In the genomic region with DNA sequence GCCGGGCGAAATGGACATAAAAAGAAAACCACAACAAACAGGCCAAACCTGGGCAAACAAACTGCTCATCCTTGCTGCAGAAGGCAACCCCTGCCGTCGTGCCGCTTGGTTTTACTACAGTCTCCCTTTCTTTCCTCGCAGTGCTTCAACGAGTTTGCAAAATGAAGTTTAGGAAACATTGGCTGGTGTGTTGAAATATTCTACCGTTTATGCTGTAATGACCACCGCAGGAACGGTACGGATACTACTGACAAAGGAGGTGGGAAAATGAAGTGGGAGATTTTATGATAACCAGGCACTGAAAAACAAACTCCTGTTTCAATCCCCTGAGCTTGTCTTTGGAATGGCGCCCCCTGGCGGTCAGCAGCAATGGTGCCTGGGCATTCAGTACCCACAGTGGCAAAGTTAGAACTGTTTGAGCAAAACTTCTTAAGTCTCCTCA, we compare ENCODE assay signal across 8 mouse cellular contexts. TPM values are rescaled to one million over a fixed set of nuclear protein-coding genes. Genes with fewer than 3 reads are reported as not detected.
DNase-seq lines count a peak whose midpoint lies in the region; ATAC-seq and TF ChIP-seq lines count a peak whose summit lies in the region.

A gene (minus strand): TSS at position 170 of the 442 bp plus-strand sequence.

- peak within 1 kb of the TSS; percentile 83 for H3K4me2 ChIP-seq in embryonic facial prominence, embryonic 11.5 days (ENCODE audit: low read depth, low read length)
- peak within 1 kb of the TSS; percentile 95 for H3K4me2 ChIP-seq in limb, embryonic 15.5 days
- peak within 1 kb of the TSS; percentile 53 for H3K4me2 ChIP-seq in midbrain, postnatal 0 days (ENCODE audit: low read depth, low read length, poor library complexity, severe bottlenecking)

- TF ChIP-seq EP300 in heart, adult 2 months (IDR thresholded peaks at IDR 0.05; ENCODE audit: insufficient read depth, low read depth, low read length), result no peak

- H3K79me2 ChIP-seq in heart, adult 2 months (replicated peaks; ENCODE audit: control insufficient read depth, insufficient read depth, low read length), result no peaks in the 10 kb centered on the region

- H3K4me3 ChIP-seq in embryonic facial prominence, embryonic 11.5 days (ENCODE audit: low read depth, low read length), result peak within 1 kb of the TSS; percentile 54
- H3K4me3 ChIP-seq in heart, adult 2 months, result peak within 1 kb of the TSS; percentile 64
- peak within 1 kb of the TSS; percentile 75 for H3K4me3 ChIP-seq in kidney, adult 2 months (ENCODE audit: insufficient read depth, low read depth, low read length)
- H3K4me3 ChIP-seq in limb, embryonic 15.5 days, result peak within 1 kb of the TSS; percentile 60
- peak within 1 kb of the TSS; percentile 33 for H3K4me3 ChIP-seq in midbrain, postnatal 0 days (ENCODE audit: low read depth, low read length)

- TF ChIP-seq CTCF in heart, adult 2 months (IDR thresholded peaks at IDR 0.05), result peak; percentile 100
- TF ChIP-seq CTCF in kidney, adult 2 months (conservative IDR thresholded peaks at IDR 0.05; ENCODE audit: insufficient read depth, insufficient read length, low read depth, low read length), result peak; percentile 91
- peak; percentile 94 for TF ChIP-seq CTCF in midbrain, postnatal 0 days (IDR thresholded peaks at IDR 0.05)

- peak within 1 kb of the TSS; percentile 53 for H3K9ac ChIP-seq in embryonic facial prominence, embryonic 11.5 days (replicated peaks; ENCODE audit: low read length)
- peak within 1 kb of the TSS; percentile 82 for H3K9ac ChIP-seq in heart, adult 2 months (ENCODE audit: low read depth, low read length)
- peak within 1 kb of the TSS; percentile 42 for H3K9ac ChIP-seq in limb, embryonic 15.5 days
- 0 out of 2 replicates have a peak within 1 kb of the TSS, but pooled peaks have one; percentile 13 for H3K9ac ChIP-seq in midbrain, postnatal 0 days (replicated peaks; ENCODE audit: low read length, poor library complexity, severe bottlenecking)

- H3K27ac ChIP-seq in embryonic facial prominence, embryonic 11.5 days (replicated peaks; ENCODE audit: low read depth, low read length), result no peak within 1 kb of the TSS
- peak within 1 kb of the TSS; percentile 93 for H3K27ac ChIP-seq in heart, adult 2 months
- peak within 1 kb of the TSS; percentile 40 for H3K27ac ChIP-seq in kidney, adult 2 months (ENCODE audit: insufficient read depth, low read depth, low read length)
- no peak within 1 kb of the TSS for H3K27ac ChIP-seq in limb, embryonic 15.5 days
- no peak within 1 kb of the TSS for H3K27ac ChIP-seq in midbrain, postnatal 0 days (ENCODE audit: low read depth, low read length)

- WGBS in embryonic facial prominence, embryonic 11.5 days, result 2% methylated on average over 13 of the region's 13 CpGs
- 2% methylated on average over 13 of the region's 13 CpGs for WGBS in heart, adult 2 months
- under 1% methylated on average over 13 of the region's 13 CpGs for WGBS in kidney, adult 2 months
- WGBS in limb, embryonic 15.5 days, result 2% methylated on average over 13 of the region's 13 CpGs
- WGBS in midbrain, postnatal 0 days, result 3% methylated on average over 13 of the region's 13 CpGs

- H3K9me3 ChIP-seq in embryonic facial prominence, embryonic 11.5 days (replicated peaks; ENCODE audit: control insufficient read depth, low read length), result no peaks in the 10 kb centered on the region
- H3K9me3 ChIP-seq in limb, embryonic 15.5 days, result no peaks in the 10 kb centered on the region
- H3K9me3 ChIP-seq in midbrain, postnatal 0 days (ENCODE audit: low read length), result no peaks in the 10 kb centered on the region

- no peaks in the 10 kb centered on the region for H3K4me1 ChIP-seq in embryonic facial prominence, embryonic 11.5 days (ENCODE audit: control insufficient read depth, insufficient read depth, low read length)
- H3K4me1 ChIP-seq in heart, adult 2 months (ENCODE audit: control insufficient read depth, insufficient read depth, low read length), result no peaks in the 10 kb centered on the region; the same call in 1 of the 2 replicates
- no peaks in the 10 kb centered on the region for H3K4me1 ChIP-seq in kidney, adult 2 months (ENCODE audit: control insufficient read depth, insufficient read depth, low read length)
- peaks cover 6% of the 10 kb centered on the region; the same call in 1 of the 2 replicates for H3K4me1 ChIP-seq in limb, embryonic 15.5 days
- H3K4me1 ChIP-seq in midbrain, postnatal 0 days (ENCODE audit: insufficient read depth, low read length), result no peaks in the 10 kb centered on the region

- 0 out of 2 replicates have a peak, but pooled peaks have one; percentile 20 for TF ChIP-seq POLR2A in heart, adult 2 months (IDR thresholded peaks at IDR 0.05; ENCODE audit: insufficient read depth, low read depth, low read length)
- no peak for TF ChIP-seq POLR2A in kidney, adult 2 months (IDR thresholded peaks at IDR 0.05; ENCODE audit: low read depth, low read length)

- peak; percentile 37 for DNase-seq in 3134 (ENCODE audit: extremely low read depth, insufficient read length, low spot score)
- DNase-seq in adrenal gland, postnatal 25 days, result peak; percentile 91
- DNase-seq in embryonic facial prominence, embryonic 11.5 days (ENCODE audit: low spot score), result peak; percentile 84
- DNase-seq in heart, adult 2 months, result peak; percentile 85 to 89
- DNase-seq in kidney, adult 2 months, result peak; percentile 86
- peak; percentile 76 for DNase-seq in midbrain, postnatal 0 days (ENCODE audit: low spot score)
- peak; percentile 75 to 87 for DNase-seq in spleen, postnatal 14 days (ENCODE audit: low spot score in 2 of 2)

- no peaks in the 10 kb centered on the region; the same call in 1 of the 2 replicates for H3K27me3 ChIP-seq in embryonic facial prominence, embryonic 11.5 days (ENCODE audit: control insufficient read depth, insufficient read depth, low read length)
- no peaks in the 10 kb centered on the region for H3K27me3 ChIP-seq in heart, adult 2 months (ENCODE audit: control insufficient read depth, insufficient read depth, low read length)
- H3K27me3 ChIP-seq in kidney, adult 2 months (replicated peaks; ENCODE audit: control insufficient read depth, insufficient read depth, low read length), result no peaks in the 10 kb centered on the region
- peaks cover 6% of the 10 kb centered on the region; the same call in 1 of the 2 replicates for H3K27me3 ChIP-seq in limb, embryonic 15.5 days
- peaks cover 10% of the 10 kb centered on the region; the same call in 1 of the 2 replicates for H3K27me3 ChIP-seq in midbrain, postnatal 0 days (ENCODE audit: insufficient read depth, low read length)

- no peaks in the 10 kb centered on the region for H3K36me3 ChIP-seq in embryonic facial prominence, embryonic 11.5 days (replicated peaks; ENCODE audit: control insufficient read depth, insufficient read depth, low read depth, low read length)
- no peaks in the 10 kb centered on the region; the same call in 1 of the 2 replicates for H3K36me3 ChIP-seq in heart, adult 2 months (ENCODE audit: control insufficient read depth, insufficient read depth, low read length)
- no peaks in the 10 kb centered on the region for H3K36me3 ChIP-seq in kidney, adult 2 months (ENCODE audit: control insufficient read depth, insufficient read depth, low read length)
- no peaks in the 10 kb centered on the region for H3K36me3 ChIP-seq in limb, embryonic 15.5 days
- no peaks in the 10 kb centered on the region for H3K36me3 ChIP-seq in midbrain, postnatal 0 days (ENCODE audit: insufficient read depth, low read length)

- ATAC-seq in embryonic facial prominence, embryonic 11.5 days (replicated peaks; ENCODE audit: insufficient number of reproducible peaks, low FRiP score, low TSS enrichment, low read depth), result no peak
- ATAC-seq in limb, embryonic 15.5 days (ENCODE audit: insufficient number of reproducible peaks, low FRiP score, low TSS enrichment, low read depth), result no peak
- ATAC-seq in midbrain, postnatal 0 days (ENCODE audit: low FRiP score), result 0 out of 2 replicates have a peak, but pooled peaks have one; percentile 41

- intact Hi-C loops in heart, adult 2 months (cut with DNase I), result loop anchor here (1.0 kb wide), 1 partner anchor 19 kb away; no protein-coding TSS in a partner anchor

RNA-seq across cellular contexts. Expression of the gene that starts here (rescaled TPM):
- total RNA-seq in adrenal gland, postnatal 25 days (2021), result 3.2 and 4.6 TPM in 2 replicates
- polyA plus RNA-seq in embryonic facial prominence, embryonic 11.5 days (2014; fragmentation: Nextera tagmentation; extraction: Ambion mirVana), result 1.7 and 2.0 TPM in 2 replicates
- total RNA-seq in heart, adult 2 months (2021), result 1 to 10 TPM; 3.0 to 3.7 TPM
- 2.6 and 3.7 TPM in 2 replicates for polyA plus RNA-seq in heart, adult 2 months (2012; rRNA removed)
- 1.5 and 2.1 TPM in 2 replicates for polyA plus RNA-seq in kidney, adult 2 months (2012; rRNA removed)
- polyA plus RNA-seq in limb, embryonic 15.5 days (2015; fragmentation: Nextera tagmentation; extraction: Ambion mirVana), result 2.4 TPM in 2 replicates
- 0.33 and 0.60 TPM in 2 replicates for total RNA-seq in midbrain, postnatal 0 days (2014; rRNA removed)
- polyA plus RNA-seq in midbrain, postnatal 0 days (2015; fragmentation: Nextera tagmentation; extraction: Ambion mirVana), result 0.17 and 0.19 TPM in 2 replicates

Comparison
In these comparisons a context has a peak if more than half of its experiments do, and no peak if none do; other contexts are left out.
1. Peak in DNase-seq, ATAC-seq, H3K4me3 ChIP-seq, H3K9ac ChIP-seq and H3K4me2 ChIP-seq in midbrain, postnatal 0 days; RNA of the gene not detected or under 1 TPM.
2. DNase-seq: peak in every context shown above with its lines; median percentile 91 in adrenal gland, postnatal 25 days; 87 in heart, adult 2 months; 86 in kidney, adult 2 months; 84 in embryonic facial prominence, embryonic 11.5 days; 81 in spleen, postnatal 14 days; 76 in midbrain, postnatal 0 days; 37 in 3134.
3. H3K27ac ChIP-seq: peak in heart, adult 2 months (single experiment) and kidney, adult 2 months (single experiment); none in embryonic facial prominence, embryonic 11.5 days (single experiment), limb, embryonic 15.5 days (single experiment) and midbrain, postnatal 0 days (single experiment).
4. H3K9ac ChIP-seq: peak in every context shown above with its lines; median percentile 82 in heart, adult 2 months; 53 in embryonic facial prominence, embryonic 11.5 days; 42 in limb, embryonic 15.5 days; 13 in midbrain, postnatal 0 days.
5. Peak in every context shown above with its lines, with median percentiles within 50 percentile points of each other: H3K4me2 ChIP-seq, H3K4me3 ChIP-seq and CTCF ChIP-seq.